In the genomic region with DNA sequence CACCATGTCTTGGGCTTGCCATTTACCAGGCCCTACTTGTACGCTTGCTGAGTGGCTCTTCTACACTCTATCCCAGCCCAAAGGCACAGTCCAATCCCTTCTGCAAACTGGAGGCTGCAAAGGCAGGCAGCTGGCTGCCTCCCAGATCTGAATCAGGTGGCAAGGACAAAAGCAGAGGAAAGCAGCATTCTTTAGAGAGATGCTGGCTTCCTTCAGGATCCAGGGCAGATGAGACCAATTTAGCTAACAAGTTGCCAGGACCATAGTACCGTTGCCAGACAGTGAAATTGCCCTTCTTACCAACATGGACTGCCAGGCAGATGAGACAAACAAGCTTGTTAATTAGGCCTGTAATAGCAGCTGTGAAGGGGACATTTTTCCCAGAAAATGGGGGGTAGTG, we compare ENCODE assay signal across 14 mouse cellular contexts.
"Had no signal": no experiment of that assay in that cellular context is flagged by ENCODE, and none has a peak within 500 bp of the region (broad histone marks: within the 10 kb centered on the region; RNA-seq: fewer than 3 reads in every experiment).

No protein-coding gene starts in this region.

- H3K4me2 ChIP-seq: liver, embryonic 11.5 days; liver, embryonic 15.5 days; midbrain, embryonic 13.5 days; neural tube, embryonic 12.5 days; stomach, embryonic 15.5 days had no signal

- H3K4me3 ChIP-seq: layer of hippocampus, adult 2 months; limb, embryonic 10.5 days; liver, embryonic 15.5 days; midbrain, embryonic 13.5 days; neural tube, embryonic 12.5 days; stomach, embryonic 15.5 days had no signal

- H3K9ac ChIP-seq: liver, embryonic 15.5 days; midbrain, embryonic 13.5 days; neural tube, embryonic 12.5 days; stomach, embryonic 15.5 days had no signal

- H3K36me3 ChIP-seq: limb, embryonic 10.5 days; liver, embryonic 15.5 days; midbrain, embryonic 13.5 days; neural tube, embryonic 12.5 days; stomach, embryonic 15.5 days had no signal

- H3K4me1 ChIP-seq: liver, embryonic 15.5 days; stomach, embryonic 15.5 days had no signal

- ATAC-seq: lung, postnatal 0 days; midbrain, embryonic 13.5 days had no signal

- H3K27ac ChIP-seq: layer of hippocampus, adult 2 months; limb, embryonic 10.5 days; liver, embryonic 15.5 days; midbrain, embryonic 13.5 days; neural tube, embryonic 12.5 days; stomach, embryonic 15.5 days had no signal

- H3K27me3 ChIP-seq: liver, embryonic 15.5 days; midbrain, embryonic 13.5 days; neural tube, embryonic 12.5 days; stomach, embryonic 15.5 days had no signal

- DNase-seq: kidney, postnatal 10 days; kidney, postnatal 4 days; lung, adult 2 months; lung, postnatal 36 days; thymus, adult 2 months; thymus, postnatal 25 days had no signal
